Mouse (Mus musculus): ENCODE data around the gene Efna2.

DNA sequence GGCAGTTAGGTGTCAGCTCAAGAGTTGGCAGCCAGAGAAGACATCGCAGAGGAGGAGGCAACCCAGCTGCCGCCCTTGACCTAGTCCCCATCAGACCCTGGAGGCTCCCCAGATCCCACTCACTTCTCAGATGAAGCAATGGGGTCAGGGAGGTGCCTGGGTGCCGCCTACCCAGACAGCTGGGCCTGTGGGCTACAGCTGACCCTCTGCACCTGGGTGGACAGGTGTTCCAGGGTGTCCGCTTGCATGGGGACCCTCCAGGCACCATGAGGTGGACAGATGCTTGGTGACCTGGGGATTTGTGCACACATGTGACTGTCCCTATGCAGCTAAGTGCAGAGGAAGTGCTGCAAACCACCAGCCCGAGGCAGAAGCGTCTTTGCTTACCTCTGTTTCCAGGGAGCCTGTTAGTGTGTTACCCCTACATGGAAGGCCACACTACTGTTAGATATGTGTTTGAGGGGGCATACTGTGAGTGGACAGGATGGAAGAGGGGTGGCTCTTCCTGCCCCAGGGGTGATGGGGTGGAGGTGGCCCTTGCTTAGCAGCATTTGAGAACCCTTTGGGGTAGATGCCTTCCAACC is 16.5 kb upstream of the Efna2 start:
- TF ChIP-seq CTCF (conservative IDR thresholded peaks at IDR 0.05 in 1 of 2, IDR thresholded peaks at IDR 0.05 in 1 of 2; ENCODE audit: low read depth in 2 of 2, low read length in 2 of 2) (no peak), CHD2 (IDR thresholded peaks at IDR 0.05; ENCODE audit: low read length) (no peak), UBTF (IDR thresholded peaks at IDR 0.05; ENCODE audit: low read depth, low read length) (no peak), POLR2A (IDR thresholded peaks at IDR 0.05; ENCODE audit: low read depth, low read length) (no peak), BHLHE40 (IDR thresholded peaks at IDR 0.05; ENCODE audit: low read depth, low read length) (no peak)

Data from CH12.LX (cell line).